Mouse (Mus musculus) spleen, adult 2 months (tissue): ENCODE measurements around the gene Ankrd53. TPM values are rescaled to one million over a fixed set of nuclear protein-coding genes. Genes with fewer than 3 reads are reported as not detected.
A peak's percentile ranks its signal among the peaks of the same experiment; 100 is the strongest.

Experiments used
- DNase-seq, 2 experiments: peaks; one replicate each; pipeline versions ENCODE4 v3.0.0 to v3.0.0-alpha.2; 2012 to 2021; ENCODE audit warnings: low spot score in 2 of 2, low read depth in 1 of 2
- H3K27ac ChIP-seq: fragments of 200-500 bp; 2 replicates; pipeline ENCODE4 v1.5.1; 2012; ENCODE audit warnings: low read length, inconsistent platforms; ENCODE audit not compliant: insufficient read depth
- H3K27me3 ChIP-seq: fragments of 200-500 bp; 2 replicates; pipeline ENCODE4 v1.6.1; 2012; ENCODE audit warnings: mild to moderate bottlenecking, moderate library complexity, low read length, inconsistent platforms; ENCODE audit not compliant: control insufficient read depth, insufficient read depth
- H3K36me3 ChIP-seq: fragments of 200-500 bp; 2 replicates; pipeline ENCODE4 v1.6.1; 2012; ENCODE audit warnings: mild to moderate bottlenecking, low read length, inconsistent platforms; ENCODE audit not compliant: control insufficient read depth, insufficient read depth
- H3K4me1 ChIP-seq: fragments of 200-500 bp; 2 replicates; pipeline ENCODE4 v1.6.1; 2011; ENCODE audit warnings: inconsistent platforms; ENCODE audit not compliant: control insufficient read depth, insufficient read depth, insufficient read length
- H3K4me3 ChIP-seq: fragments of 200-500 bp; 2 replicates; pipeline ENCODE4 v1.5.1; 2011; ENCODE audit warnings: mild to moderate bottlenecking, inconsistent platforms; ENCODE audit not compliant: insufficient read depth, insufficient read length; ENCODE audit errors: extremely low read depth
- CTCF ChIP-seq: fragments of 200-500 bp; IDR thresholded peaks from 2 replicates; pipeline ENCODE4 v1.5.1; 2011; ENCODE audit warnings: mild to moderate bottlenecking, inconsistent platforms; ENCODE audit not compliant: insufficient read depth, insufficient read length, insufficient replicate concordance; ENCODE audit errors: extremely low read depth
- POLR2A ChIP-seq: fragments of 200-500 bp; IDR thresholded peaks from 2 replicates; pipeline ENCODE4 v1.6.1; 2011; ENCODE audit warnings: low read depth, low read length, inconsistent platforms
- WGBS: fragments of 180-500 bp; shearing (Covaris S2); methylation state at CpG from one replicate; pipeline ENCODE4 v1.1.7; 2018; 5-methylcytosine and 5-hydroxymethylcytosine counted together
- polyA plus RNA-seq: library from polyadenylated mRNA; depleted of rRNA; stranded (reverse); fragments of >200 nt; gene quantifications from 2 replicates; pipeline ENCODE4 v1.2.3, GENCODE M21; 2012; rRNA removed

The Ankrd53 gene
- polyA plus RNA-seq: not detected in 2 replicates

DNA sequence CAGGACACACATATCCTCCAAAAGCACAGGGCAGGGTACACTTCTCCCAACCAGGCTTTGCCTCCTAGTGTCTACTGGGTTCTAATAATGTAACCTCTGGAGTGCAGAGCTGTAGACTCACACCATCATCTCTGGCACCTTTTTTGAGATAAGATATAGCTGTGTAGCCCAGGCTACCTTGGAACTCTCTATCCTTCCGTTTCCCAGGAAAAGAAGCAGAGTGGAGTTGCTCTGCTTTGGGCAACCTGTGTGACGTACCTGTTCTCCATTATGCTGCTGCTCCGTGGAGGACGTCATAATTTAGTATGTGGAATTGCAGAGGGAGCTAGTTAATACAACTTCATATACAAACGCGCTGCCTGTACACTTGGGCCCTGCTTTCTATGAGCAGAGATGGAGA lies at the start of gene Ankrd53:
TSS of gene Ankrd53 (plus strand) at position 301 of the 400 bp plus-strand sequence.
- no peak for DNase-seq
- H3K36me3 ChIP-seq: no peaks in the 10 kb centered on the region
- no peak for TF ChIP-seq CTCF
- TF ChIP-seq POLR2A: no peak
- no peaks in the 10 kb centered on the region; the same call in 1 of the 2 replicates for H3K27me3 ChIP-seq
- H3K4me3 ChIP-seq: peak within 1 kb of the TSS; percentile 20; the same call in 1 of the 2 replicates
- H3K4me1 ChIP-seq: peaks cover 8% of the 10 kb centered on the region
- WGBS: 23% methylated on average over 6 of the region's 6 CpGs
- H3K27ac ChIP-seq: no peak within 1 kb of the TSS

DNA sequence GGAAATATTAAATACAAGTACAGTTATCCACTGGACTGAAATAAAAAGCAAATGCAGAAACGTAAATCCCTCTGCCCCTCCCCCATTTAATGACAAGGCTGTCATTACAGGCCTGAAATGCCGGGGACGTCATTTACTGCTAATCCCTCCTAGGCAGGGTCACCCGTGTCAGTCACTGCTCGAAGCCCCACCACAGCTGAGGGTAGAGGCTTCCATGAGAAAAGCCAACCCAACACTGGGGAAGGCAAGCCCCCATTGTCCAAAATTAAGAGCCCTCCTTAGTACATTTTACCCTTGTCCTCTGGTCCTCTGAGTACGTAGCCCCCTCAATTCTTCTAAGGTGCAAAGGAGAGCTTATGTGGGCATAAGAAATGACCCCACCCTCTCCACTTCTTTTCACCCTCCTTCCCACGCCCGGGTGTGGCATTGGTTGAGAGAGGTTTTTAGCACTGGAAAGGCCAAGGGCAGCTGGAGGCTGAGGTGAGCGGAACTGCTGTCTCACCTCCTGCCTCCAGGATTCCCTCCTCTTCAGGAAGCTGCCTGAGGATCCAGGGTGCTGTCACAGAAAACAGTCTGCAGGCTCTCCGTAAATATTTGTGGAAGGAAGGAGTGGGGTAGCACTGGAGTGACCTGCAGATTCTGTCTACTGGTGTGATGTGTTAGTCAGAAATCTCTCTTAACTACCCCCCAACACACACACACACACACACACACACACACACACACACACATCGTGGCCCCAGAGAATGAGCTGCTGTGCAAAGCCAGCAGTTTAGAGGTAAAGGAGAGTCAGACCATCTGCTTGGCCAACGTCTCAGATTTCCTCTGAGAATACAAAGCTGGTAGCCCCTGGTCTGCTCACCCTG lies 48.9 kb upstream of the Ankrd53 start:
- Histone ChIP-seq H3K4me1 (peaks cover 7% of the 10 kb centered on the region), H3K27ac (no peak overlapping the region), H3K36me3 (no peaks in the 10 kb centered on the region), H3K27me3 (peaks cover 29% of the 10 kb centered on the region), H3K4me3 (no peak overlapping the region)
- WGBS: 15% methylated on average over 12 of the region's 12 CpGs
- DNase-seq: no peak
- TF ChIP-seq POLR2A (no peak), CTCF (no peak)

DNA sequence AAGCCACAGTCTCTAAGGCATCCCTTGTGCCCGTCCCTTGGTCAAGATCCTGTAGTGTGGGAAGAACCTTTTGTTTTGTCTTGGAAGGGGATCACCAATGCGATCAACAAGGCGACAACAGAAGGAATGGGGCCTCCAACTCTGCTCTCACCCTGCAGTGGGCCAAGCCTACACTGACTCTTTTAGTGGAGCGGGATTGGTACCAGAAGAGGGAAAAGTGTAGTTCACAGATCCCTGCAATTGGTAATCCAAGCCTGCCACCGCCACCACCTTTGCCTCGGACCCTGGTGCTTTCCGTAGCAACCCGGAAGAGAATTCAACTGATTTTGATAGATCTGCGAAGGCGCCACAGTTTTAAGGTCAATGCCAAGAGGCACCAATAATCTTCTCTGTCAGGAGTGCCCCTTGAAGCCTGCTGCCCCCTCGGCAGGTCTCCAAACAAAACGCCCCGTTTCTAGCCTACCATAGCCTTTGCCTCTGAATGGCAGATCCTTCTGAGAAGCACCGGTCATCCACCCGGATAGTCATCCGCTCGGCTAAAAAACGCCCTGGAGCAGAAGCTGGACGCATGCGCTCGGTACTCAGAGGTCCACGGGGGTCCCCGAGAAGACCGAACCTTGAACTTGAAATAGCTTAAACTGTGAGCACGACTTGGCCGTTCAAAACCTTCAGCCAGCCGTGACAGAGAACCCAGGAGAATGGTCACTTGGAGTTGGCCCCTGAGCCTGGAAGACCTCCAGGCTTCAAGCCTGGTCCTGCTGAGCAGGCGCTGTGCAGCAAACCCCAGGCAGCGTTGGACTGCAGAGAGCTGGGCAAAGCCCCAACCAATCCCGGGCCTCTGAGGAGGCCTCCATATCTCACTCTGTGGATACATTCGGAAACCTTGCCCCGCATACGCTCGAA lies 48.0 kb upstream of the Ankrd53 start:
- H3K27me3 ChIP-seq: peaks cover 32% of the 10 kb centered on the region
- WGBS: 7% methylated on average over 34 of the region's 34 CpGs
- no peak overlapping the region for H3K4me3 ChIP-seq
- H3K27ac ChIP-seq: no peak overlapping the region
- H3K36me3 ChIP-seq: no peaks in the 10 kb centered on the region
- DNase-seq: no peak
- H3K4me1 ChIP-seq: peaks cover 7% of the 10 kb centered on the region
- no peak for TF ChIP-seq CTCF
- TF ChIP-seq POLR2A: no peak

DNA sequence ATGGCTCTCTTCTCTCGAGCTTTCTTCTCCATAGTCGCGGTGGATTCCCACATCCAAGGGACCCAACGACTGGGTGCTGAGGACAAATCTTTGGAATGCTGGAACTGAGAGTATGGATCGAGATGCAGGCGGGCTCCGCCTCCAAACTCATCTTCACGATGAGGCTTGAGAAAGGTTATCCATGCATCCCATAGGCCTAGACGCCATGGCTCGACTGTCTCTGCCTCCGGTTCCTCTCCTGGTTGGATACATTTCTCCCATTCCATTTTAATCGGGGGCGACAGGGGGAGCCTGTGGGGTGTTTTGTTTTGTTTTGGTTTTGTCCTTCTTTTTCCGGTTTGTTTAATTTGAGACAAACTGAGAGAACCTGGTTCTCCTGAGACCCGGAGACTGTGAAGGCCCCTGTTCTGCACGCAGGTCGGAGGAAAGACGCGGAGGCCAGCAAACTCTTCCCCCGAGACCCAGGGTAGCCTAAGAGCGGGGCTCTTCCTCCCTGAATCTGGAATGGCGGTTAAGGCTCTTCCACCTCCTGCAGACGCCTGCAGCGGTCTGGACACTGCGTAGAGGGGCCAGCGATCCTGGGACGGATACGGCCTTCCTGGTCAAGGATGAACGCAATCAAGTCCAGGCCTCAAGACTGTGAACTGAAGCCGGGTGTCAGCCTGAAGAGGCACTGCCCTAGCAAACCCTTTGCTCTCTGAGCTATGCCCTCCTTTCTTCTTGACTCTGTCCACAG lies 46.8 kb upstream of the Ankrd53 start:
- Histone ChIP-seq H3K4me1 (peaks cover 7% of the 10 kb centered on the region), H3K36me3 (no peaks in the 10 kb centered on the region), H3K27me3 (peaks cover 29% of the 10 kb centered on the region), H3K27ac (no peak overlapping the region), H3K4me3 (no peak overlapping the region)
- 6% methylated on average over 30 of the region's 30 CpGs for WGBS
- no peak for DNase-seq
- TF ChIP-seq POLR2A: no peak
- TF ChIP-seq CTCF: no peak

DNA sequence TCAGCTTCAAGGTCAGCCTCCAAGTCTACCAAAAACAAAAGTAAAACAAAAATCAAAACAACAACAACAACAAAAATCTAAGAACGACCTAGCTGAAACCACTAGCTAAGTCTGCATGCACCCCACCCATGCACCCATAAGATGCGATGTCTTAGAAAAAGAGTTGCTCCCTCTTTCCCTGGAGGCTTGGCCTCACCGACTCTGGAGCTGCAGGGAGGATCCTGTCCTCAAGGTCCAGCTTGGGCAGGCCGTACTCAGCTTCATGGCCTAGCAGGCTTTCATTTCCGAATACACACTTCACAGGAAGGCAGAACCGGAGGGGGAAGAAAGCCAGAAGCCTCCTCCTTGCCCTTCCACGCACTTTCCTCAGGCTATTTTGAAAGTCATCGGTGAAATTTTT lies 45.4 kb upstream of the Ankrd53 start:
- WGBS: 9% methylated on average over 8 of the region's 8 CpGs
- TF ChIP-seq POLR2A (no peak), CTCF (no peak)
- Histone ChIP-seq H3K27ac (no peak overlapping the region), H3K4me3 (no peak overlapping the region), H3K27me3 (peaks cover 19% of the 10 kb centered on the region), H3K36me3 (no peaks in the 10 kb centered on the region), H3K4me1 (no peaks in the 10 kb centered on the region)
- no peak for DNase-seq

DNA sequence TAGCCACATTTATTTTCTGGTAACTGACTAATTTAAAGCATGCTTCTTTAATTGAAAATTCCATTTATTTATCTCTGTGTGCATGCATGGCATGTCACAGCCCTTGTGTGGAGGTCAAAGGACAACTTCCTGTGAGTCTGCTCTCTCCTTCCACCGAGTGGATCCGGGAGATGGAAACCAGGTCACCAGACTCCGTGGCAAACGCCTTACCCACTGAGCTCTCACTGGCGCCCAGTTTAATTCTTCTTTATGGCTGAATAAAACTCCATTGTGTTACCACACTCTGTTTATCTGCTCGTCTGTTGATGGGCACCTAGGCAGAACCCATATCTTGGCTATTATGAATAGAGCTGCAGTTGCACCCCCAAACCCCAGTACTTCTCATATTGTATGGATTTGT lies 39.9 kb upstream of the Ankrd53 start:
- TF ChIP-seq POLR2A (no peak), CTCF (no peak)
- Histone ChIP-seq H3K4me1 (no peaks in the 10 kb centered on the region), H3K4me3 (no peak overlapping the region), H3K27ac (no peak overlapping the region), H3K27me3 (peaks cover 9% of the 10 kb centered on the region; the same call in 1 of the 2 replicates), H3K36me3 (no peaks in the 10 kb centered on the region)
- DNase-seq: no peak
- WGBS: 23% methylated on average over 6 of the region's 6 CpGs
